Mouse (Mus musculus): ENCODE data around the gene Gm20388. TPM values are rescaled to one million over a fixed set of nuclear protein-coding genes. Genes with fewer than 3 reads are reported as not detected.

The Gm20388 gene
- total RNA-seq, 2 experiments from 2014 or later: not detected

GRCm38 (mm10) chr8:122415554-122415953 lies 2504.9 kb downstream of the Gm20388 start:
- DNase-seq (ENCODE audit: low spot score in 2 of 2): no peak

DNA sequence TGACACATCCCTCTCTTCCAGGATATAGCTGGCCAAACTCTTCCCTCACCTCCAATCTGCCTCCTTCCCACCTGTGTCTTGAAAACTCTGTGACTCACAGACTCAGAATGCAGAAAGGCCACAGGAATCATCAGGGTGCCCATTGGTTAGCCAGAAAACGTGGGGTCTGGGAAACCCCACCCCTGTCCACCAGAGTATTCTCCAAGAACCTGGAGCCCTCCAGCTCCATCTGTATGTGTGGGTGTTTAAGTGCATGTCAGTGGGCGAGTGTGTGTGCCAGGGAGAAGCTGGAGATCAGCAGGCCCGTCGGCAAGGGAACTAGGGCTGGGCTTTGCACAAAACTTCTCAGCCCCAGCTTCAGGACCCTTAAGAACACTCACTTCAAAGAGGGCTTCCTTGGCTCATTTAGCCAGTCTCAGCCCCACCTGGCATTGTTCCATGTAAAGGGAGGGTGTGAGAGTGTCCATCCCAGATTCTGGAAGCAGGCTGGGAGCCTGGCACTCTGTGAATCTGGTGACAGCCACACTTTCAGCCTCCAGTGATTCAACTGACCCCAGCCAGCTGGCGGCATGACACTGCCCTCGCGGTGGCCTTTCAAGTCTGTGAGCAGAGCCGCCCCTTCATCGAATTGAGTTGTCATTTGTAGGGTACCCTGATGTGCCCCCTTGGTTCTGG lies 2509.4 kb downstream of the Gm20388 start:
- peak in 1 of 2 experiments; percentile 22 for DNase-seq (ENCODE audit: low spot score in 2 of 2)

DNA sequence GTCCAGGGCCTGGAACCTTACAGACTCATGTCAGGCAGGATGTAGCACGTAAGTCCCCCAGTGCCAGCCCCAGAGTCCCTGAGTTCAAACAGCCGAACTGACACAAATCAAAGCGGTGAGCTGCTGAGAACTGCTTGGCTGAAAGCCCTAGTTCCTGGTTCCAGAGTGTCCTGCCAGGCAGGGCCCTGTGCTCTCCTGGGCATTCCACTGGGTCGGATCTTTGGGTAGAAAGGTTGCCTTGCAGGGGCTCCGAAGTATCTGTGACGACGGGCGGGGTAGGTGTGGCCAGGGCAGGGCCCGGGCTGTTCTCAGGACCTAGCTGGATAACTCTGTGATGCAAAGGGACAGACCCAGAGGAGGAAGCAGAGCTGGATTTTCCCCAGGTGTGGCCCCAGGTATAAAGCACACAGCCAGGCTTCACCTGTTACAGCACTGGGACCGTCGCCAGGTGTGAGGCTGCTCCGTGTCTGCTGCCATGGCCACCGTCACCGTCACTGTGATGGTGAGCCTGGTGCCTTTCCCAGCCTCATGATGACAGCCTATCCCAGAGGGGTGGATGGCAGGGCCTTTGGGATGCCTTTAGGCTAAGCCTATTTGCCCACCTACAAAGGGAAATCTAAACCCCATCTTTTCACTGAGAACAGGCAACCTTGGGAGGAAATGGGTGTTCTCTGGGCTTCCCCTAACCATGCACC lies 2510.9 kb downstream of the Gm20388 start, which contains the start of gene Il17c:
Gene Il17c, plus strand, starts transcription at position 645 of the 695 bp plus-strand sequence.
- DNase-seq (ENCODE audit: low spot score in 2 of 2): no peak

DNA sequence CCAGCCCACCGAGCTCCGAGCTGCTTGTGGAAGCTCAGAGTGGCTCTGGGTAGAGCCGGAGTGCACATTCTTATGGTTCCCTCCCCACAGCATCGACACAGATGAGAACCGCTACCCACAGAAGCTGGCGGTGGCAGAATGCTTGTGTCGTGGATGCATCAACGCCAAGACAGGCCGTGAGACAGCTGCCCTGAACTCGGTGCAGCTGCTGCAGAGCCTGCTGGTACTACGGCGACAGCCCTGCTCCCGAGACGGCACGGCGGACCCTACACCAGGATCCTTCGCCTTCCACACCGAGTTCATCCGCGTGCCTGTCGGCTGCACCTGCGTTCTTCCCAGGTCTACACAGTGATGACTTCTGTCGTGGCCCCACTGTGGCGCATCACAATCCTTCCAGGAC lies 2512.6 kb downstream of the Gm20388 start:
- DNase-seq (ENCODE audit: low spot score in 2 of 2): no peak

DNA sequence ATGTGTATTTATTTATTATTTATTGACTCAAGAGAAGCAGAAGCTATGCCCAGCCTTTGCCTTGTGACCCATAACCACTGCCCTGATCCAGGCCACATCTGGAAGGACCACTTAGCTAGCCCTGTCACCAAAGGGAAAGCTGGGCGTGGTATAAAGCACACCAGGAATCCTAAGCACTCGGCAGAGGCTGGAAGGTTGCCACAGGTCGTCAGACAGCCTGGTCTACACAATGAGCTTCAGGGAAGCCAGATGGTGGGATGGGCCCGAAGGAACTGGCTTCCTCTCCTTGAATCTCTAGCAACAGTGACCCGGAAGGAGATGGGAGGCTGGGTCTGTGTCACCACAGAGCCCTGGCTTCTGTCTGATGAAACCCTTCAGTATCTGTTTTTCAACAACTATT lies 2513.0 kb downstream of the Gm20388 start:
- DNase-seq (ENCODE audit: low spot score in 2 of 2): no peak

GRCm38 (mm10) chr8:122426145-122426544 lies 2515.5 kb downstream of the Gm20388 start:
- no peak for DNase-seq (ENCODE audit: low spot score in 2 of 2)

DNA sequence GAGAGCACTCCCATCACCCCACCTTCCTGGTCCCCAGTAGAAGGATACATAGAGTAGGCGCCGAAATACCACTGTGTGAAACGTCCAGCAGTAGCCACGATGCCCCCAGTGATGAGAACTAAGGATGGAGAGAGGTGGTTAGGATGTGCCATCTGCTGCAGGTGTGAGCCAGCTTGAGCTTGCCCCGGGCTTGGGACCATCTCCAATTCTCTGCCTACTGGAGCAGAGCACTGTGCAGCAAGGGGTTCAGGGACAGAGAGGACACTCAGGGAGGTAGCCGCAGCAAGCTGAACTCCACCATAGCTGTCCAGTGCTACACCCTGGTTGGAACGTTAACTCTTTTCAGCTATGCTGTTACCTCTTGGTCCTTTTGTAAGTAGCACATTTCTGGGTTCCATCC lies 2517.0 kb downstream of the Gm20388 start:
- DNase-seq (ENCODE audit: low spot score in 2 of 2): no peak

- DNase-seq (ENCODE audit: low spot score in 2 of 2): no peak
These were observed 2517.5 kb downstream of the Gm20388 start for GRCm38 (mm10) chr8:122428163-122428562.

- DNase-seq (ENCODE audit: low spot score in 2 of 2): no peak
These were observed 2519.5 kb downstream of the Gm20388 start for GRCm38 (mm10) chr8:122430058-122430636.

- no peak for DNase-seq (ENCODE audit: low spot score in 2 of 2)
These were observed 2520.0 kb downstream of the Gm20388 start for GRCm38 (mm10) chr8:122430646-122431045.

GRCm38 (mm10) chr8:122431694-122432442 lies 2521.2 kb downstream of the Gm20388 start:
- no peak for DNase-seq (ENCODE audit: low spot score in 2 of 2)

DNA sequence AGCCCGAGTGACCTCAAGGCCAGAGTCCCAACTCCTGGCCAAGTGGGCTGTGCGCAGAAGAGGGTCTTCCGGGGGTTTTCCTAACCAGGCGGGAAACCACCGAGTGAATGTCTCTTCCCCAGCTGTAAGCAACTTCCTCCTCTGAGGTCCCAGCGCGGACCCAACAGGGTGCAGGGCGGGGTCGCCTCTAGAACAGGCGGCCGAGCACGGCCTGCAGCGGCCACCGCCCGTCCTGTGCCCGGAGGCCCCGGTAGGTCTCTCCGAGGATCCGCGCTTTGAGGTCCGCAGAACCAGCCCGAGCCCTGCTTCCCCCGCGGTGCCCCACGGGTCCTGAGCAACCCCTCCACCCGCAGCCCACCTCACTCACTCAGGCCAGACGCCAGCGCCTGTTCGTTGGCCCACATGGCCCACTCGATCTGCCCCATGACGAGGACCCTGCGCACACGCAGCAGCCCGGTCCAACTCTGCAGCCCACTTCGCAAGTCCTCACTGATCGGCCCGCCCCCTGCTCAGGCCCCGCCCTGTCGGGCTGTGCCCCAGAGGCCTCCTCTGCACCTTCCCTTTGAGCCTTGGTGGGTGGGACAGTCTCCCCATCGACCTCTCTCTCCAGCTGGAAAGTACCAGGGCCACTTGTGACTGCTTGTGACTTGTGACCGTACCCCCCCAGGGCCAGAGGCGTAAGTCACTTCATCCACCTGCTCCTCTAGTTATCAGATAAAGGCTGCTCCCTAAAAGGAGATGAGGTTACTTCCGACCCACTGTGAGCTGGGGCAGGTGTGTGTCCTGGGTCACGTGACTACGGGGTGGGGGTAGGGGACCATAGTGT lies 2522.0 kb downstream of the Gm20388 start, which contains the start of gene Cyba:
Gene Cyba, minus strand, starts transcription at position 488 of the 826 bp plus-strand sequence.
- DNase-seq (ENCODE audit: low spot score in 2 of 2): no peak

GRCm38 (mm10) chr8:122433269-122433905 lies 2522.7 kb downstream of the Gm20388 start:
- DNase-seq (ENCODE audit: low spot score in 2 of 2): no peak

- no peak for DNase-seq (ENCODE audit: low spot score in 2 of 2)
These were observed 2524.7 kb downstream of the Gm20388 start for GRCm38 (mm10) chr8:122435375-122435774.

DNA sequence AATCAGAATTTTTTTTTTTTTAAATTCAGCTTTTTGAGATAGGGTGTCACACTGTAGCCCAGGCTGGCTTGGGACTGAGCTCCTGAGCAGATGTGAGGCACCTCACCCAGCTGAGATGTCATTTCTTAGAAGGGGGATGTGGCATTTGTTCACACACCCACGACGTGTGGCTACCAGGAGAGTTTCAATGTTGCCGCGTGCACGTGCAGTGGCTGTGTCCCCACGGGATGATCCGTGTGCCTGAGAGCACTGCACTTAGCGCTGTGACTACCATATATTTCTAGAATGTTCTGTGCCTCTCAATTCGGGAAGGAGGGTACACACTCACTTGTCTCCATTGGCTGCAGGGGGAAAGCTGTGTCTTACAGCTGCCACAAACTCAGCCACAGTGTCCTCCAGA lies 2525.5 kb downstream of the Gm20388 start:
- DNase-seq (ENCODE audit: low spot score in 2 of 2): no peak

GRCm38 (mm10) chr8:122436586-122437125 lies 2526.0 kb downstream of the Gm20388 start:
- DNase-seq (ENCODE audit: low spot score in 2 of 2): no peak

- DNase-seq (ENCODE audit: low spot score in 2 of 2): no peak
These were observed 2527.2 kb downstream of the Gm20388 start for GRCm38 (mm10) chr8:122437708-122438331.

DNA sequence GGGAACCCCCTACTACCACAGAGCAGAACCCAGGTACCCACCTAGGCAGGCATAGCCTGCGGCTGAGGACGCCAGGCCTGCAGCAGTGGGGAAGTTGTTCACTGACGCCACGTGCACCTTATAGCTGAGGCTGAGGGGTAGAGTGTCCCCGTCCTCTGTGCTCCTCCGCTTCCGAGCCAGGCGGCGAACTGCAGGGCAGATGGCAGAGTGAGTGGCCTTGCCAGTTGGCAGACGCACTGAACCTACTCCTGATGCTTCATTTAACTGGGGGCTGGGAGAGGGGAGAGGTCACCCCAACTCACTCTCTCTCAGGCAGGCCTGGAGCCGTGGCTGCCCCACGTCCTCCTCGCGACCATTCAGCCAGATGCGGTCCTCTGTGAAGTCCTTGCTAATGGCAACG lies 2528.7 kb downstream of the Gm20388 start:
- no peak for DNase-seq (ENCODE audit: low spot score in 2 of 2)

DNA sequence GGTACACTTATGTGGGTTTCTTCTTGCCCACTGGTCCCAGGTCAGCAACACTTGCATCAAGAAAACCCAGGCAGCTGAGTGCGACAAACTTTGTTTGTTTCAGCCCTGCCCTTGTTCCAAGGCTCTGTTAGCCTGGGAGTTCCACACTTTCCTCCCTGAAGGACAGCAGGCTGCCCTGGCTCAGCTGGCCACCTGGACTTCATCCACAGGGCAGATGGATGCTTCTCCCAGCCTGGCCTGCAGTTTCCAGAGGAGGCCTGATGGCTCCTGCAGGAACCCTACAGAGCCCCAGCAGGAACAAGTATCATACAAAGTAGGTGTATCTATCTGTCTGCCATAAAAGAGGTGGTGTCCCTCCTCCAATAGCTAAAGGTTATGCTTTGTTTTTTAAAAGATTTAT lies 2530.7 kb downstream of the Gm20388 start:
- DNase-seq (ENCODE audit: low spot score in 2 of 2): no peak
